Mouse (Mus musculus): ENCODE results near the gene Polr2l. TPM values are rescaled to one million over a fixed set of nuclear protein-coding genes. Genes with fewer than 3 reads are reported as not detected.

Polr2l gene
- polyA plus RNA-seq, 1 experiment = 12.1 TPM

GRCm38 (mm10) chr7:141443828-141444237 lies 31.1 kb downstream of the Polr2l start, which contains the start of gene Pidd1:
Gene Pidd1, minus strand, starts transcription at chr7:141444025.
- Histone ChIP-seq H3K27me3 (ENCODE audit: control insufficient read depth, insufficient read depth, low read length, poor library complexity, severe bottlenecking) (no peaks in the 10 kb centered on the region), H3K9ac (ENCODE audit: low read depth, poor library complexity, severe bottlenecking) (peak within 1 kb of the TSS; percentile 90), H3K4me3 (ENCODE audit: low read depth, low read length) (peak within 1 kb of the TSS; percentile 93), H3K4me1 (ENCODE audit: control insufficient read depth, insufficient read depth, low read length) (no peaks in the 10 kb centered on the region), H3K36me3 (ENCODE audit: control insufficient read depth, insufficient read depth, low read length, poor library complexity, severe bottlenecking) (peaks cover 37% of the 10 kb centered on the region), H3K27ac (ENCODE audit: insufficient read depth, low read length) (peak within 1 kb of the TSS; percentile 64), H3K9me3 (replicated peaks; ENCODE audit: control insufficient read depth, insufficient read depth, low read length, poor library complexity, severe bottlenecking) (no peaks in the 10 kb centered on the region)
- TF ChIP-seq CTCF (IDR thresholded peaks at IDR 0.05; ENCODE audit: low read depth, low read length) = no peak
- TF ChIP-seq POLR2A (IDR thresholded peaks at IDR 0.05; ENCODE audit: insufficient read depth, low read length) = no peak
- no peak for TF ChIP-seq EP300 (IDR thresholded peaks at IDR 0.05; ENCODE audit: insufficient read depth, low read depth, low read length)

DNA sequence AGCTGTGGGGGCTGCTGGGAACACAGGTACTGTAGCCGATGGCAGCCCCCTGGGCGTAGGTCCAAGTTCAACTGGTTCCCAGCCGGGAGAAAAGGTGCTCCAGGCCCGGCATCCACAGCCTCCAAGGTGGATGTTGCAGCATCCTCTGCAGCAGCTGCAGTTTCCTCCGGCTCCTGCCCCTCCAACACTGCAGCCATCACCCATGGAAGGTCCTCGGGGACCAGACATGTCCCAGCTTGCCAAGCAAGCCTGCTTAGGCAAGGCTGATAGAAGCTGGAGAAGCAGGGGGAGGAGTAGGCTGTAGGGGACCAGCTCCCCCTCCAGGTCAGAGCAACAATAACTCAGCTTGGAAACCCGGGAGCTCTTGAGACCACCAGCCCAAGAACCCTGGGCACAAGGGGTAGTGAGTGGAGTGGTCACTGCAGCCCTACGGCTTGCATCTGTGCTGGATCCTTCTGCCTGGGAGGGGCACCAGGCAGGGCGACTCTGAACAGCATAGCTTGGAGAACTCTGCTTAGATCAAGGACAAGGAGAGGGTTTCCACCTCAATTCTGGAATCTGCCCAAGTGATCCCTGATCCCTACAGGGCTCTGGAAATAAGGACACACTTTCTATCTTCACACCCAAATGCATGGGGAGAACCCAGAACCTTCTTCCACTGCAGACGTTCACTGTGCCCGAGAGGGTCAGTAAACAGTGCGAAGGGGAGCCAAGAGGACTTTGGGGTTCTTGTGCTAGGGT lies 31.7 kb downstream of the Polr2l start:
- TF ChIP-seq EP300 (IDR thresholded peaks at IDR 0.05; ENCODE audit: insufficient read depth, low read depth, low read length) (peak; percentile 41; the same call in 1 of the 2 replicates), POLR2A (IDR thresholded peaks at IDR 0.05; ENCODE audit: insufficient read depth, low read length) (no peak), CTCF (IDR thresholded peaks at IDR 0.05; ENCODE audit: low read depth, low read length) (peak; percentile 56)
- H3K27ac ChIP-seq (ENCODE audit: insufficient read depth, low read length) = peak overlapping the region; percentile 64
- H3K4me3 ChIP-seq (ENCODE audit: low read depth, low read length) = peak overlapping the region; percentile 93
- H3K27me3 ChIP-seq (ENCODE audit: control insufficient read depth, insufficient read depth, low read length, poor library complexity, severe bottlenecking) = no peaks in the 10 kb centered on the region
- H3K9ac ChIP-seq (ENCODE audit: low read depth, poor library complexity, severe bottlenecking) = peak overlapping the region; percentile 90
- H3K9me3 ChIP-seq (replicated peaks; ENCODE audit: control insufficient read depth, insufficient read depth, low read length, poor library complexity, severe bottlenecking) = no peaks in the 10 kb centered on the region
- H3K4me1 ChIP-seq (ENCODE audit: control insufficient read depth, insufficient read depth, low read length) = no peaks in the 10 kb centered on the region
- H3K36me3 ChIP-seq (ENCODE audit: control insufficient read depth, insufficient read depth, low read length, poor library complexity, severe bottlenecking) = peaks cover 37% of the 10 kb centered on the region

DNA sequence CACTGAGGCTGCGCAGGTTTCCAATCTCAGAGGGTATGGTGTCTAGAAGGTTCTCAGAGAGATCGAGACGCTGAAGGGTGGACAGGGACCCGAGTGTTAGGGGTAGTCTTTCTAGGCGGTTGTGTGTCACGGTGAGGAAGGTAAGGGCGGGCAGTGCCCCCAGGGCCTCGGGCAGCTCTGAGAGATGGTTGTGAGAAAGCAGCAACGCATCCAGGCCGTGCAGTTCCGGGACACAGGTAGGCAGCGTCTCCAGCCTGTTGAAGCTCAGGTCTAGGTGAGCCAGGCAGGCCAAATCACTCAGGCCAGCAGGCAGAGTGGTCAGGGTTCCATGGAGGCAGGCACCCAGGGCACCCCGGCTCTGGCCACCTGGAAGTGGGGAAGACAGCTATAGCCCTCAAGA lies 32.7 kb downstream of the Polr2l start:
- Histone ChIP-seq H3K4me3 (ENCODE audit: low read depth, low read length) (peak overlapping the region; percentile 93), H3K27ac (ENCODE audit: insufficient read depth, low read length) (no peak overlapping the region), H3K4me1 (ENCODE audit: control insufficient read depth, insufficient read depth, low read length) (no peaks in the 10 kb centered on the region), H3K27me3 (ENCODE audit: control insufficient read depth, insufficient read depth, low read length, poor library complexity, severe bottlenecking) (no peaks in the 10 kb centered on the region), H3K36me3 (ENCODE audit: control insufficient read depth, insufficient read depth, low read length, poor library complexity, severe bottlenecking) (peaks cover 36% of the 10 kb centered on the region), H3K9me3 (replicated peaks; ENCODE audit: control insufficient read depth, insufficient read depth, low read length, poor library complexity, severe bottlenecking) (no peaks in the 10 kb centered on the region), H3K9ac (ENCODE audit: low read depth, poor library complexity, severe bottlenecking) (peak overlapping the region; percentile 90)
- TF ChIP-seq EP300 (IDR thresholded peaks at IDR 0.05; ENCODE audit: insufficient read depth, low read depth, low read length) (no peak), CTCF (IDR thresholded peaks at IDR 0.05; ENCODE audit: low read depth, low read length) (no peak), POLR2A (IDR thresholded peaks at IDR 0.05; ENCODE audit: insufficient read depth, low read length) (no peak)

GRCm38 (mm10) chr7:141441460-141441859 lies 33.5 kb downstream of the Polr2l start:
- Histone ChIP-seq H3K27me3 (ENCODE audit: control insufficient read depth, insufficient read depth, low read length, poor library complexity, severe bottlenecking) (no peaks in the 10 kb centered on the region), H3K9me3 (replicated peaks; ENCODE audit: control insufficient read depth, insufficient read depth, low read length, poor library complexity, severe bottlenecking) (no peaks in the 10 kb centered on the region), H3K9ac (ENCODE audit: low read depth, poor library complexity, severe bottlenecking) (no peak overlapping the region), H3K27ac (ENCODE audit: insufficient read depth, low read length) (no peak overlapping the region), H3K4me1 (ENCODE audit: control insufficient read depth, insufficient read depth, low read length) (no peaks in the 10 kb centered on the region), H3K36me3 (ENCODE audit: control insufficient read depth, insufficient read depth, low read length, poor library complexity, severe bottlenecking) (peaks cover 36% of the 10 kb centered on the region), H3K4me3 (ENCODE audit: low read depth, low read length) (no peak overlapping the region)
- TF ChIP-seq EP300 (IDR thresholded peaks at IDR 0.05; ENCODE audit: insufficient read depth, low read depth, low read length) (no peak), CTCF (IDR thresholded peaks at IDR 0.05; ENCODE audit: low read depth, low read length) (no peak), POLR2A (IDR thresholded peaks at IDR 0.05; ENCODE audit: insufficient read depth, low read length) (no peak)

GRCm38 (mm10) chr7:141440613-141441012 lies 34.3 kb downstream of the Polr2l start:
- H3K4me1 ChIP-seq (ENCODE audit: control insufficient read depth, insufficient read depth, low read length) = peaks cover 2% of the 10 kb centered on the region
- no peak overlapping the region for H3K27ac ChIP-seq (ENCODE audit: insufficient read depth, low read length)
- H3K9me3 ChIP-seq (replicated peaks; ENCODE audit: control insufficient read depth, insufficient read depth, low read length, poor library complexity, severe bottlenecking) = no peaks in the 10 kb centered on the region
- H3K27me3 ChIP-seq (ENCODE audit: control insufficient read depth, insufficient read depth, low read length, poor library complexity, severe bottlenecking) = no peaks in the 10 kb centered on the region
- no peak overlapping the region for H3K4me3 ChIP-seq (ENCODE audit: low read depth, low read length)
- H3K9ac ChIP-seq (ENCODE audit: low read depth, poor library complexity, severe bottlenecking) = no peak overlapping the region
- peaks cover 36% of the 10 kb centered on the region for H3K36me3 ChIP-seq (ENCODE audit: control insufficient read depth, insufficient read depth, low read length, poor library complexity, severe bottlenecking)
- TF ChIP-seq EP300 (IDR thresholded peaks at IDR 0.05; ENCODE audit: insufficient read depth, low read depth, low read length) (no peak), POLR2A (IDR thresholded peaks at IDR 0.05; ENCODE audit: insufficient read depth, low read length) (no peak), CTCF (IDR thresholded peaks at IDR 0.05; ENCODE audit: low read depth, low read length) (peak; percentile 79)

DNA sequence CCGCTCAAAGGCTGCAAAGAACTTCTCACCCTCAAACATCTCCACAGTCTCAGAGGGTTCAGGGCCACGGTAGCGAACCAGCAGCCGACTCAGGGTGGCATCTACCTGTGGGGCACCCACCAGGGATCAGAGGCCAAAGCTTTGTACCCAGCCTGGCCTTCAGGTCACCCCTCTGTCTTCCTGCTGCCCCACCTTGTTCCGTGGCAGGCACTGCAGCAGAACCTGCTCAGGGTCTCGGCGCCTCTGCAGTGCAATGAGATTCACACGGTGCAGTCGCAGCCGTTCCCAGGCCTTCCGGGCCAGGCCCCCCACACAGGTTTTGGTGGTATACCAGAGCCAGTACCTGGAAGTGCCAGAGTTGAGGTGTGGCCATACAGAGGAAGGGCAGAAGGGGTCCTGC lies 35.1 kb downstream of the Polr2l start:
- no peak overlapping the region for H3K4me3 ChIP-seq (ENCODE audit: low read depth, low read length)
- H3K4me1 ChIP-seq (ENCODE audit: control insufficient read depth, insufficient read depth, low read length) = peaks cover 2% of the 10 kb centered on the region
- H3K9ac ChIP-seq (ENCODE audit: low read depth, poor library complexity, severe bottlenecking) = no peak overlapping the region
- H3K36me3 ChIP-seq (ENCODE audit: control insufficient read depth, insufficient read depth, low read length, poor library complexity, severe bottlenecking) = peaks cover 36% of the 10 kb centered on the region
- no peak overlapping the region for H3K27ac ChIP-seq (ENCODE audit: insufficient read depth, low read length)
- no peak for TF ChIP-seq EP300 (IDR thresholded peaks at IDR 0.05; ENCODE audit: insufficient read depth, low read depth, low read length)
- no peak for TF ChIP-seq POLR2A (IDR thresholded peaks at IDR 0.05; ENCODE audit: insufficient read depth, low read length)
- TF ChIP-seq CTCF (IDR thresholded peaks at IDR 0.05; ENCODE audit: low read depth, low read length) = no peak
- H3K9me3 ChIP-seq (replicated peaks; ENCODE audit: control insufficient read depth, insufficient read depth, low read length, poor library complexity, severe bottlenecking) = no peaks in the 10 kb centered on the region
- no peaks in the 10 kb centered on the region for H3K27me3 ChIP-seq (ENCODE audit: control insufficient read depth, insufficient read depth, low read length, poor library complexity, severe bottlenecking)

All from ES-Bruce4 (cell line).